Mouse (Mus musculus): ENCODE data around the gene Lasp1.

The Lasp1 gene

DNA sequence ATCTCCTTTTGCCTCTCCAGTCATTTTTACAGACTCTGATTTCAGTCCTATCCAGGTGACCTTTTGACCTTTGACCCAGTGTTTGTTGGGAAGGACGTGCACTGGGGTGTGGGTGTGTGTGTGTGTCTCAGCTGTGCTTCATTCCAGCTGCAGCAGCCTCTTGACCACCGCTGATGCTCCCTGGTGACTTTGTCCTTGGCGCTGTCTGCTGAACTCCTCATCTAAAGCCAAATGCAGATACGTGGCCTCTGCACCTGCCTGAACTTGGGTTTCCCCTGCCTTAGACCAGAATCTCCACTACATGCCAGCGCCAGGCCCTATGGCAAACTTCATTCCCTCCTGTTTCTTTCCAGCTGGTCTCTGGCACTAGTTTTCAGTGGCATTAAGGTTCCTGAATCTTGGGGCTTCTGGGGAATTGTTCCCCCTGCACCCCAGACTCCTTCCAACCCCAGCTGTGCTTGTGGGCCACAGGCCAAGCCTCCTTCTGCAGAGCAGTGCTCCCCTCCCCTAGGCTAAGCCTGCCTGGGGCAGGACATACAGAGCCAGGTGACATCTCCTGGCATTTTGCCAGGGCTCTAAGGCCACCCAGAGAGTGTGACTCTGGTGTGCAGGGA is 9.9 kb downstream of the Lasp1 start:
- ATAC-seq (ENCODE audit: insufficient number of reproducible peaks, low FRiP score, low TSS enrichment) = no peak

GRCm38 (mm10) chr11:97809235-97810121 is 10.7 kb downstream of the Lasp1 start:
- no peak for ATAC-seq (ENCODE audit: insufficient number of reproducible peaks, low FRiP score, low TSS enrichment)

DNA sequence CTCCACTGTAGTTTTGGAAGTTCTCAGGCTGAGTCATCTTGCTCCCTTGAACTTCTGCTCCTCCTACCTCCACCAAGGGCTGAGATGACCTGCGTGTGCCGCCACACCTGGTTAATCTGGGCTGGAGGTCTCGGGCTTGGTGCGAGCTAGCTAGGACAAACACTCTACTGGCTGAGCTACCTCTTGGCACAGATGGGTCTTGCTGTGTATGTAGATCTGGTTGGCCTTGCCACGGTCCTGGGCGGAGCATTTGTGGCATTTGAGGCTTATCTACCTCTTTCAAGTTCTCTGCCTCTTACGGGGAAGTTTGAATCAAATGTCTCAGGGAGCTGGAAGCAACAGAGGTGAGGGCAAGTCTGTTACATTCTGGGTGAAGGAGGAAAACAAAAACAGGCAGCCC is 11.6 kb downstream of the Lasp1 start:
- no peak for ATAC-seq (ENCODE audit: insufficient number of reproducible peaks, low FRiP score, low TSS enrichment)

- ATAC-seq (ENCODE audit: insufficient number of reproducible peaks, low FRiP score, low TSS enrichment) = no peak
Observed at GRCm38 (mm10) chr11:97810970-97811369, 12.2 kb downstream of the Lasp1 start.

DNA sequence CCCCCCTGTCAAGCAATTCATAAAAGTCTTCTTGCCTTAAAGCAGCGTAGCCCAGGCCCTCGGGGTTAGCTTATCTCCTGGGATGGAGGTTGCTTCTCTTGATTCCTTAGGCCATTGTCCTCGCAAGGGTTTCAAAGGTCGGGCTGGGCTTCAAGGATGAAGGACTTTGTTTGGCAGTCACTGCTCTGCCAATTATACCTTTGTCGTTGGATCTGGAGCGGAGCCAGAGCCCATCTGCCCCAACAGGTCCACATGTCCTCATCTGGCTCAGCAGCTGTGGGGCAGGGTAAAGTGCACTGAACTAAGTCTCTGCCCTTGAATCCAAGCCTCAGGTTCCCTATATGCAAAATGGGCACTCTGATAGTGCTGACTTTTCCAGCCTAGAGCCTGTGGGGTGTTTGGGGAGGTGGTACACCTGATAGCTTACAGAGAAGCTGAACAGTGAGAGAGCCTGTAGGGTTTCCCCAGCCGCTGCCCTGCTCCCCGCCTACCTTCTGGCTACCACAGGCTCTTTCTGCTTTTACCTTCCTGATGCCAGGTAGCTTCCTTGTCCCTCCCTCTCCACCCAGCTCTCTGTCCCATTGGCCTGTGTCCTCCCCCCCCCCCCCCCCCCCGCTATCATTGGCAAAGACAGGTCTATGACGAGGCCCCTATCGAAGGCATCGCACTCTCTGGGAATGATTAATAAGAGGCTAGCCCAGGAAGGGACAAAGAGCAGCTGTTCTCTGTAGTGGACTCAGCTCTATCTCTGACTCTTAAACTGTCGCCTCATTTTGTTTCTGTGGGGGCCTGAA is 13.0 kb downstream of the Lasp1 start:
- no peak for ATAC-seq (ENCODE audit: insufficient number of reproducible peaks, low FRiP score, low TSS enrichment)

DNA sequence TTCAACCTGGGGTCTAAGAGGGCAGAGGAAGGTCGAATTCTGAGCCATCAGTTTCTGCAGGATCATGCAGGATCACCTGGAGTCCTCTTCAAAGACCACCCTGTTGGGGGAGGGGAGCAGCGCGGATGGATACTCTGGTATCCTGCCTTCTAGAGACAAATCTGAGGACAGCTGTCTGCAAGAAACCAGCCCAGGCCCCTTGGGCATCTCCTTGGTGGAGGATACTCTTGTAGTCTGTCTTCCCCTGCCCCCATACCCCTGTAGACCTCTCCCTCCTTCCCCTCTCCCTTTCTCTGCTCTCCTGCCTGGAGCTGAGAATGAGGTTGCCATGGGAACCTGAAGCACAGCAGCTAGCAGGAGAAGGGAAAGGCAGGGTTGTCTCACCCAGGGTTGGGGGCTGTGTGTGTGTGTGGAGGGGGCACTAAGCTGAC is 13.7 kb downstream of the Lasp1 start:
- ATAC-seq (ENCODE audit: insufficient number of reproducible peaks, low FRiP score, low TSS enrichment) = no peak

DNA sequence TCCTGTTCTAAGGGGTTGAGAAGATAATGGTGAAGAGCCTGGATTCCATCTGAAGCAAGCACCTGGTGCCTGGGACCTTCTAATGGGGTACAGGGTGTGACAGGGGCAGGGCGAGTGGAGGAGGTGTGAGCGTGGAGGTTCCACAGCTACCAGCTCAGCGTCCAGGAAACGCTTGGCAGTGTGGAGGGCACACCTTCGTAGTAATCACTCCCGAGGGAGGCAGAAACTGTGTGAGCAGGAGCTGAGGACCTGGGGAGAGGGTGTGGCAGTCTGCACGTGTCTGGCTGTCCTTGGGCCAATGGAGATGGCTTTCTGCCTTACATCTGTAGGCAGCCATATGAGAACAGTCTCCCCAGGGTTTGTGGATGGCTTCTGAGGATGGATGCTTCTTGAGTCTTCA is 14.3 kb downstream of the Lasp1 start:
- no peak for ATAC-seq (ENCODE audit: insufficient number of reproducible peaks, low FRiP score, low TSS enrichment)

- ATAC-seq (ENCODE audit: insufficient number of reproducible peaks, low FRiP score, low TSS enrichment) = no peak
Observed at GRCm38 (mm10) chr11:97813746-97814515, 15.1 kb downstream of the Lasp1 start.

DNA sequence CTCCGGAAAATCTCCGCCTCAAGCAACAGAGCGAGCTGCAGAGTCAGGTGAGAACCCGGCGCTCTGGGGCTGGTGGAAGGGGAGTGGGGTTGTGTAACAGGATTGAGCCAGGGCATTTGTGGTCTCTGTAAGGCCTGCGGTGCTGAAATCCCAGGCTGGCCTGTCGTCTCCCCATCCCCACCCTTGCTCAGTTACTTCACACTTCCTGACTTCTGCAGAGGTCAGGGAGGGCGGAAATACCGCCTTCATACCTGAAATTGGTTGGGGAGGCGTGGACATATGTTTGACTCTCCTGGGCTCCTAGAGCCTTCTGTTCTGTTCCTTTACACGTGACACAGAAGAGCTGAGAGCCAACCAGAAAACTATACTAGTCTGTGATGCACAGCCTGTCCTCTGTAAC is 16.9 kb downstream of the Lasp1 start:
- ATAC-seq (ENCODE audit: insufficient number of reproducible peaks, low FRiP score, low TSS enrichment) = no peak

DNA sequence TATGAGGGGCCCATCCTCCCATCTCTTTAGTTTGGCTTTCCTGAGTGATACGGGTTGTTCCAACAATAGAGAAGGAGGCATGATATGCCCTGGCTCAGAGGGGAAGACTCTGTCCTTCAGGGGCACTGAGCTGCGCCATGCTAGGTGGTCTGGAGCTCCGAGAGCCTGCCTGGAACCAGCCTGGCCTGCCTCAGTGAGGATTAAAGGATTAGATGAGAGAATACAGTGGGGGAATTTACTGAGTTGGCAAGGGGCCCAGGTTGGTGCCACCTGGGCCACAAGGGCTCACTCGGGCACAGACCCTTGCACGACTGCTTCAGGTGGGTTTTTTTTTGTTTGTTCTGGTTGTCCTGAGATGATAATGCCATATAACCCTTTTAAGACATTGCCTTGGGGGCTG is 17.4 kb downstream of the Lasp1 start:
- no peak for ATAC-seq (ENCODE audit: insufficient number of reproducible peaks, low FRiP score, low TSS enrichment)

DNA sequence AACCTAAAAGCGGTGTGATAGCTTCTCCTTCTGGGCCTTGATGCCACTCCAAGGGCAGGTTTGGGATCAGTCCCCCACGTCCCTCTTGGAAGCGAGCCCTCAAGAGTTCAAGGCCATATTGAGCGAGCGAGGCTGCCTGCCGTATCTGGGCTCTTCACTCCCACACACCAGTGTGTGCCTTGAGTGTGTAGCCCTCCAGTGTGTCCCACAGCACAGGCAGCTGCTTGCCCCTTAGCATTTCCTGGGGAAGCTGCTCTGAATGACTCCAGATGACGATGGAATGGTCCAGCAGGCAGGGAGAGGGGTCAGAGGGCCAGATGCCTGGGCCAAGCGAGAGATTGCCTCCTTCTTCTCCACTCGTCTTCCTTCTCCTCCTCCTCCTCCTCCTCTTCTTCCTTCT is 18.1 kb downstream of the Lasp1 start:
- ATAC-seq (ENCODE audit: insufficient number of reproducible peaks, low FRiP score, low TSS enrichment) = no peak

GRCm38 (mm10) chr11:97817379-97817778 is 18.6 kb downstream of the Lasp1 start:
- ATAC-seq (ENCODE audit: insufficient number of reproducible peaks, low FRiP score, low TSS enrichment) = no peak

- ATAC-seq (ENCODE audit: insufficient number of reproducible peaks, low FRiP score, low TSS enrichment) = no peak
Observed at GRCm38 (mm10) chr11:97818003-97818402, 19.2 kb downstream of the Lasp1 start.

DNA sequence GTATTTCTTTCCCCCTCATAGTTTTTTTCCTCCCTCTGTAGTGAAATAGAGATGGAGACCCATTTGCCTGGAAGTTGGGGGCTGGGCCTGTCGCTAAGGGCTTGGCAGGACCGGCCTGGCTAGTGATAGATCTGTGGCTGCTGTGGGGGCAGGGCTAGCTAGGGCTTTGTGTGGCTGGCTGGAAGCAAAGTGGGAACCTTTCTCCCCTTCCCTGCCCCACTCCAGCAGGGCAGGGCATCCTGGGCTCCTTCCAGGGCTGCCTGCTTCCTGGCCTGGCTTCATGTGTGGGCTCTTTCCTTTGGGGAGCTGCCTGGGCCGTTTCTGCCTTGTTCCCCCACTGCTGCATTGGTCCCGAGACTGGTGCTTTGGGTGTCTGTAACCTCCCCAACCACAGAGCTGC is 19.8 kb downstream of the Lasp1 start:
- no peak for ATAC-seq (ENCODE audit: insufficient number of reproducible peaks, low FRiP score, low TSS enrichment)

DNA sequence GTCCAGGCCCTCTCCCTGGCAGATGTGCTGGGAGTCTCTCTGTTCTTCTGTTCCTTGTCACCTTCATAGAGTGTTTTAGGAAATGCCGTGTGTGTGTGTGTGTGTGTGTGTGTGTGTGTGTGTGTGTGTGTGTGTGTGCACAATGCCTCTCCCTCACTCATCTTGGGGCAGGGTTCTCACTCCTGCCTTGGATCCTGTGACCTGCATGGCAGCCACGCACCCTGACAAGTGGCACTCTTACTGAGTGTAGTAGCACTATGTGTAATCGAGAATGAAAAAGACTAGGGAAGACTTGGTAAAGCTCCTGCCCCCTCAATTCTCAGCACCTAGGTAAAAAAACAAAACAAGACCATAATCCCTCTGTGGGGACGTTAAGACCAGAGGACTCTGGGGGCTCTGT is 20.3 kb downstream of the Lasp1 start:
- no peak for ATAC-seq (ENCODE audit: insufficient number of reproducible peaks, low FRiP score, low TSS enrichment)

GRCm38 (mm10) chr11:97819923-97820322 is 21.1 kb downstream of the Lasp1 start:
- ATAC-seq (ENCODE audit: insufficient number of reproducible peaks, low FRiP score, low TSS enrichment) = no peak

GRCm38 (mm10) chr11:97820840-97821239 is 22.0 kb downstream of the Lasp1 start:
- ATAC-seq (ENCODE audit: insufficient number of reproducible peaks, low FRiP score, low TSS enrichment) = no peak

- ATAC-seq (ENCODE audit: insufficient number of reproducible peaks, low FRiP score, low TSS enrichment) = no peak
Observed at GRCm38 (mm10) chr11:97821401-97822064, 22.7 kb downstream of the Lasp1 start.

DNA sequence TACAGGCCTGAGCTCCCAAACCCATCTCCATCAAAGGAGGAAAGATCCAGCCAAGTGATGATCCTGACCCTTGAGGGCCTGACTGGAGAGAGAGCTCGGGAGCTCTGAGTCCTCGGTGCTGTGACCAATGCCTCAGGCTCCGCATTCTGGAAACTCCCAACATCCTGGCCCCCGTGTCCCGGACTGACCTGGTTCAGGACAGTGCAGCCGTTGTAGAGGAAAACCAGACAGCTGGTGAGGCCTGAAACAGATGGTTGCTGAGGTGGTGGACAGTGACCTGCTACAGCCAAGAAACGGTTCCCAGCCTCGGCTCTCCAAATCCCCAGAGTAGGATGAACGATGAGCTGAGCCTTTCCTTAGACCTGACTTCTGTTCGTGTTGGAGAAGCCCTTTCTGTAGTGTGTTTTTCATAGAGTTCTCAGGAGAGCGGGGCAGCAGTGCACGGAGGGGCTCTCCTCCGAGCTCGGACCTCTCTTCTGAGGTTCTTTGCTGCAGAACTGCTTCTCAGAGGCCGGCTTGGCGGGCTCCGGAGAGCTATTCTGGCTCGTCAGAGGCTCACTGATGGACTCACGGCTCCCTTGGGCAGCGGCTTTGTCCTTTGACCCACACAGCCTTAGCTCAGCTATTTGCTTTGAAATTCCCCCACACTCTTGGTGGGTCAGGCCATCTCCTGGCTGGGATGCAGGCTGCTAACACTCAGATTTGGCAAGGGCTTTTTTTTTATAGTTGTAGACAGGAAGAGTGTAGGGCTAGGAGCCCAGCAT is 24.2 kb downstream of the Lasp1 start:
- peak; percentile 57; the same call in 1 of the 2 replicates for ATAC-seq (ENCODE audit: insufficient number of reproducible peaks, low FRiP score, low TSS enrichment)
